Mouse (Mus musculus) cerebral cortex, adult 2 months (tissue): ENCODE data around the gene Gadl1.

ENCODE experiments used
- WGBS: fragments of 180-500 bp; shearing (Covaris S2); methylation state at CpG from one replicate; pipeline ENCODE4 v1.1.7; 2018; 5-methylcytosine and 5-hydroxymethylcytosine counted together

Gadl1 gene

GRCm38 (mm10) chr9:115936350-115936749, 27.1 kb downstream of the Gadl1 start:
- WGBS: 70% methylated on average over 2 of the region's 2 CpGs

GRCm38 (mm10) chr9:115937915-115938314, 28.7 kb downstream of the Gadl1 start:
- WGBS: 94% methylated on average over 5 of the region's 5 CpGs

- WGBS: 58% methylated on average over 3 of the region's 3 CpGs
Measured at GRCm38 (mm10) chr9:115939420-115939819, 30.2 kb downstream of the Gadl1 start.

GRCm38 (mm10) chr9:115941171-115941570, 31.9 kb downstream of the Gadl1 start:
- 76% methylated on average over 8 of the region's 8 CpGs for WGBS

- WGBS: 35% methylated on average over 4 of the region's 4 CpGs
Measured at GRCm38 (mm10) chr9:115942486-115942885, 33.2 kb downstream of the Gadl1 start.

- WGBS: 31% methylated on average over 7 of the region's 7 CpGs
Measured at GRCm38 (mm10) chr9:115942989-115943388, 33.7 kb downstream of the Gadl1 start.

- 77% methylated on average over 10 of the region's 10 CpGs for WGBS
Measured at GRCm38 (mm10) chr9:115943577-115944320, 34.5 kb downstream of the Gadl1 start.

GRCm38 (mm10) chr9:115965056-115965455, 55.8 kb downstream of the Gadl1 start:
- 65% methylated on average over 7 of the region's 7 CpGs for WGBS

- 57% methylated on average over 4 of the region's 4 CpGs for WGBS
Measured at GRCm38 (mm10) chr9:115966116-115966515, 56.9 kb downstream of the Gadl1 start.

GRCm38 (mm10) chr9:115966746-115967145, 57.5 kb downstream of the Gadl1 start:
- WGBS: 48% methylated on average over 5 of the region's 5 CpGs

GRCm38 (mm10) chr9:115967638-115968037, 58.4 kb downstream of the Gadl1 start:
- WGBS: 51% methylated on average over 5 of the region's 5 CpGs

- WGBS: 68% methylated on average over 6 of the region's 6 CpGs
Measured at GRCm38 (mm10) chr9:115976901-115977300, 67.6 kb downstream of the Gadl1 start.

- 35% methylated on average over 15 of the region's 15 CpGs for WGBS
Measured at GRCm38 (mm10) chr9:115977598-115978240, 68.5 kb downstream of the Gadl1 start.

GRCm38 (mm10) chr9:115978478-115978877, 69.2 kb downstream of the Gadl1 start:
- WGBS: 50% methylated on average over 2 of the region's 2 CpGs

GRCm38 (mm10) chr9:115990661-115991060, 81.4 kb downstream of the Gadl1 start:
- 97% methylated on average over 7 of the region's 7 CpGs for WGBS

- WGBS: 84% methylated on average over 2 of the region's 2 CpGs
Measured at GRCm38 (mm10) chr9:115994772-115995171, 85.5 kb downstream of the Gadl1 start.

- WGBS: 89% methylated on average over 23 of the region's 23 CpGs
Measured at GRCm38 (mm10) chr9:115995856-115996560, 86.8 kb downstream of the Gadl1 start.

- WGBS: 52% methylated on average over 4 of the region's 4 CpGs
Measured at GRCm38 (mm10) chr9:115998383-115998782, 89.1 kb downstream of the Gadl1 start.

- 94% methylated on average over 8 of the region's 8 CpGs for WGBS
Measured at GRCm38 (mm10) chr9:115999361-115999990, 90.2 kb downstream of the Gadl1 start.

- 83% methylated on average over 4 of the region's 4 CpGs for WGBS
Measured at GRCm38 (mm10) chr9:116013911-116014310, 104.7 kb downstream of the Gadl1 start.

GRCm38 (mm10) chr9:116016221-116016620, 107.0 kb downstream of the Gadl1 start:
- WGBS: 89% methylated on average over 9 of the region's 9 CpGs

GRCm38 (mm10) chr9:116017091-116017490, 107.8 kb downstream of the Gadl1 start:
- WGBS: 85% methylated on average over 3 of the region's 3 CpGs
